Mouse (Mus musculus) midbrain, postnatal 0 days (tissue): ENCODE measurements around the gene Slc8a1. TPM values are rescaled to one million over a fixed set of nuclear protein-coding genes. Genes with fewer than 3 reads are reported as not detected.

ENCODE experiments used
- ATAC-seq: fragments of 200-750 bp; cut with Nextera tagmentation; 2 replicates; pipeline ENCODE4 v1.8.0; 2017; ENCODE audit warnings: moderate number of reproducible peaks, mild to moderate bottlenecking, moderate TSS enrichment, moderate library complexity; ENCODE audit not compliant: low FRiP score
- DNase-seq: peaks from one replicate; pipeline ENCODE4 v3.0.0-alpha.2; 2015; ENCODE audit warnings: low spot score
- H3K27ac ChIP-seq: fragments of 300-500 bp; sonication (generic); 2 replicates; pipeline ENCODE4 v1.5.1; 2014; ENCODE audit warnings: low read depth, mild to moderate bottlenecking, low read length, mixed read lengths
- H3K27me3 ChIP-seq: fragments of 300-500 bp; sonication (generic); 2 replicates; pipeline ENCODE4 v1.6.1; 2014; ENCODE audit warnings: low read length, control low read depth, mixed read lengths; ENCODE audit not compliant: insufficient read depth
- H3K36me3 ChIP-seq: fragments of 300-500 bp; sonication (generic); 2 replicates; pipeline ENCODE4 v1.6.1; 2014; ENCODE audit warnings: low read length, control low read depth, mixed read lengths; ENCODE audit not compliant: insufficient read depth
- H3K4me1 ChIP-seq: fragments of 300-500 bp; sonication (generic); 2 replicates; pipeline ENCODE4 v1.6.1; 2014; ENCODE audit warnings: mild to moderate bottlenecking, control low read depth, antibody characterized with exemption, low read length, mixed read lengths; ENCODE audit not compliant: insufficient read depth
- H3K4me2 ChIP-seq: fragments of 300-500 bp; sonication (generic); 2 replicates; pipeline ENCODE4 v1.6.1; 2014; ENCODE audit warnings: low read depth, mild to moderate bottlenecking, low read length, mixed read lengths; ENCODE audit not compliant: poor library complexity, severe bottlenecking
- H3K4me3 ChIP-seq: fragments of 300-500 bp; sonication (generic); 2 replicates; pipeline ENCODE4 v1.5.1; 2014; ENCODE audit warnings: low read depth, mild to moderate bottlenecking, low read length, moderate library complexity
- H3K9ac ChIP-seq: fragments of 300-500 bp; sonication (generic); replicated peaks from 2 replicates; pipeline ENCODE4 v1.6.1; 2014; ENCODE audit warnings: mild to moderate bottlenecking, low read length, moderate library complexity, mixed read lengths; ENCODE audit not compliant: poor library complexity, severe bottlenecking
- H3K9me3 ChIP-seq: fragments of 300-500 bp; sonication (generic); 2 replicates; pipeline ENCODE4 v1.6.1; 2016; ENCODE audit warnings: low read length, control low read depth
- CTCF ChIP-seq: IDR thresholded peaks from 2 replicates; pipeline ENCODE4 v1.5.1; 2016; ENCODE audit warnings: antibody characterized with exemption, mild to moderate bottlenecking
- WGBS: fragments of 180-500 bp; shearing (Covaris S2); extraction: QIAGEN DNeasy Blood & Tissue Kit; methylation state at CpG from one replicate; pipeline ENCODE4 v1.1.7; 2014; 5-methylcytosine and 5-hydroxymethylcytosine counted together
- polyA plus RNA-seq: library from polyadenylated mRNA; unstranded; fragments of >200 nt; fragmentation: Nextera tagmentation; extraction: Ambion mirVana; gene quantifications from 2 replicates; pipeline ENCODE4 v1.2.1, GENCODE M21; 2015
- total RNA-seq: library from RNA; depleted of rRNA; stranded (reverse); fragments of >200 nt; gene quantifications from 2 replicates; pipeline ENCODE4 v1.2.3, GENCODE M21; 2014

Slc8a1 gene
- total and polyA plus RNA-seq, 2 experiments from 2014 or later, result 17.9 to 123 TPM

DNA sequence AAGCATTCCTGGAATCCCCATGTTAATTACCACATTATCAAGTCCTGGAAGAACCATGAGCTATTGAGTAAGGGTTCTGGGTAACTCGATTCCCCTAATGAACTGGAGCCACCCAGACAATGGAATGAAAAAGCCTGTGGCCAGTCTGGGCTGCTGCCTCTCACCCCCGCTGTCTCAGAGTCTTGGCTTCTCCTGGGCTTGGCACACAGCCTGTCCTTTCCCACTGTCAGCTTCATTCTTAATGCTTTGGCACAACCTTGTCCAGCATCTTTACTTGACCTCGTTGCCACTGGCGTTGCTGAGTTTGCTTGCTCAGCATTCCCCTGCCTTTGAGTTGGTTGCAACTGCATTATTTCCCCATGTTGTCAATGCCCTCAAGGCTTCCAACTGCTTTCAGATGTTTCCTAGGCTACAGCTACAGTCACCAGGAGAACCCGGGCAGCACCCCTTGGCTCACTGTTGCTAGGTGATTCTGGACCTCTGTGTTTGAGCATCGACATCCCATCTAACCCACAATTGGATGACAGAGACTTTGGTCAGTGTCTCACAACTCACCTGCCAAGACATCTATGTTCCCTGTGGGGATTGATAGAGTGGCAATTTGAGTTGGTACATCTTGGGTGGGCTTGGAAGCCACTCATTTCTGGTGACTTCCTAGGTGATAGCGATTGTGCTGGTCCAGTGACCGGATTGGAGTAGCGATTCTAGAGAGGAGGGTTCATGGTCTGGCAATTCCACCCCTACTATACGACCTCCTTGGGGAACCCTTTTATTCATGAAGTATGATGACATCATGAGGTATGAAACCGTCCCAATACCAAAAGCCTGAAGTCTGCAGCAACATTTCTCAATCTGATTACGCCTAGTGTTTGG is 195.6 kb downstream of the Slc8a1 start:
- H3K27ac ChIP-seq, result no peak overlapping the region
- ATAC-seq, result peak; percentile 79
- H3K36me3 ChIP-seq, result no peaks in the 10 kb centered on the region
- no peak overlapping the region for H3K9ac ChIP-seq
- no peaks in the 10 kb centered on the region for H3K27me3 ChIP-seq
- no peaks in the 10 kb centered on the region for H3K9me3 ChIP-seq
- no peak overlapping the region for H3K4me2 ChIP-seq
- DNase-seq, result peak; percentile 88
- no peak overlapping the region for H3K4me3 ChIP-seq
- WGBS, result 70% methylated on average over 12 of the region's 12 CpGs
- H3K4me1 ChIP-seq, result 0 out of 2 replicates have a peak, but pooled peaks cover 3% of the 10 kb centered on the region
- no peak for TF ChIP-seq CTCF

DNA sequence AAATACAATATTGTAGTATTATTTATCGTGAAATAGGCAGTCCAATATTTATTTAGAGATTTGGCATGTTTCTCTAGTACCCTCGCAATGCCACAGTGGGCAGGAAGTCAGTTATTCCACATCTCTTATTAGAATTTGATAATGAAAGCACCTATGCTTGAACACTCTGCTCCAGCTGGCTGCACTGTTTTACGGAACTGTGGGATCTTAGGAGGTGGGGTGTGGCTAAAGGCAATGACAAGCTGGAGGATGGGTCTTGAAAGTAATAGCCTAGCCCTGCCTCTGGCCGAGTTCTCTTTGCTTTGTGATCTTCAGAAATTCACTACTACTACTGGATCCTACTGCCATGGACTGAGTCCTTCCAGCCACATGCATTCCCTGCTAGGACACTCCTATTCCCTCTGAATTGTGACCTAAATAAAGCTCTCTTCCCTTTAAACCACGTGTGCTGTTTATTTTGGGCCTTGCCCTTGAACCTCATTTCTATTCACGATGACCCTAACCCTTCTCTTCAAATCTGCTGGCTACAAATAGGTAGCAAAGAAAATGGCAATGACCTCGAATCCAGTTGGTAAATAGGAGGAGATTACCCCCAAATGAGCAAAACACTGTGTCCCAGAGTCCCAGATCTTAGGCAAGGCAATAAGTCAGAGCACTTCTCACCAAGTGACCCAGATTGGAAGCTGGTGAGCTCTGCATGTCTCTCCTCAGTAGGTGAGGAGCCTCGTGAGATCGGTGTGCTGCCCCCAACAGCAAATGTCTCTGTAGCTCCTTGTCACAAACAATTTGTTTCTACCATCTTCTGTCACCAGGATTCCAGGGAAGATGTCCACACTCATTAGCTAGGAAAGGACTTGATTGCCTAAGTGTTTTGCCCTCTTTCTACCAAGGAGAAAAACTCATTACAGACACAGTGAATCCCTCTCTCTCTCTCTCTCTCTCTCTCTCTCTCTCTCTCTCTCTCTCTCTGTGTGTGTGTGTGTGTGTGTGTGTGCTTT is 199.7 kb downstream of the Slc8a1 start:
- H3K27me3 ChIP-seq, result no peaks in the 10 kb centered on the region
- TF ChIP-seq CTCF, result no peak
- H3K36me3 ChIP-seq, result no peaks in the 10 kb centered on the region
- 62% methylated on average over 9 of the region's 9 CpGs for WGBS
- ATAC-seq (no peak), DNase-seq (peak; percentile 39)
- H3K4me3 ChIP-seq, result no peak overlapping the region
- H3K9ac ChIP-seq, result no peak overlapping the region
- no peak overlapping the region for H3K4me2 ChIP-seq
- 0 out of 2 replicates have a peak, but pooled peaks cover 3% of the 10 kb centered on the region for H3K4me1 ChIP-seq
- H3K9me3 ChIP-seq, result no peaks in the 10 kb centered on the region
- H3K27ac ChIP-seq, result no peak overlapping the region

DNA sequence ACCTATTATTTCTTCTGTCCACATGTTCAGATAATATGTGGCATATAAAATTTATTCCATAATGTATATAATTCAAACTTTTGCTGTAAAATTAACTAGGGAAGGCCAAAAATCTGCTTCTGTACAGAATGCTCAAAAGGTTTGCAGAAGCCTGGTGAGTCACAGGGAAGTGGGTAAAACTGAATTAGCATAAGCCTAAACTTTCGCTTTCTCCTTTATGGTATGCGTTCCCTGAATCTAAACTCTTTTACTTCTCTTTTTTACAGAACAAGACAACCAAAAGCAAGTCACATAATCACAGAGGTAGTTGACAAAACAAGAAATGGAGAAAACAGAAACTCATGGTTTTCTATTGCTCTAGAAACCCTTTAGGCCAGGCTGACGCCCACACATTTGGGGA is 202.1 kb downstream of the Slc8a1 start:
- Histone ChIP-seq H3K27ac (no peak overlapping the region), H3K4me3 (no peak overlapping the region), H3K4me2 (no peak overlapping the region), H3K9ac (no peak overlapping the region), H3K36me3 (no peaks in the 10 kb centered on the region), H3K9me3 (no peaks in the 10 kb centered on the region), H3K4me1 (0 out of 2 replicates have a peak, but pooled peaks cover 3% of the 10 kb centered on the region), H3K27me3 (no peaks in the 10 kb centered on the region)
- no peak for DNase-seq
- no peak for TF ChIP-seq CTCF
- 88% methylated on average over 3 of the region's 3 CpGs for WGBS
- no peak for ATAC-seq

DNA sequence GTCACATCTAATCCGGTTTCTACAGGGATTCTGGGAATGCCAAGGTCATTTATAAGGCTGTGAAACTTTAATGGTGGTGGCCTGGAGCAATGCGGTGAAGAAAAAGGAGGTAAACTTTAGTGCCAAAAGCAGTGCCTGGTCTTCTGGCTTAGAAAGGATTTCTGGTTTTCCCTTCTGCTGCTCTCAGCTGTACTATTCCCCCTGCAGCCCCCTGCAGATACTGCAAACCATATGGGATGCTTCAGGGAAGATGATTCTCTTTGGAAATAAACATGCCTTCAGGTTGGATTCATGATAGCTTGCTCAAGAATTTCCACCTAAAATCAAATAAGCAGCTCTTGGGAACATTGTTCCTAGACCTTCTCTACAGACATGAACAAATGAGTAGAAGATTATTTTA is 208.3 kb downstream of the Slc8a1 start:
- DNase-seq, result no peak
- Histone ChIP-seq H3K9me3 (no peaks in the 10 kb centered on the region), H3K27ac (no peak overlapping the region), H3K27me3 (peaks cover 5% of the 10 kb centered on the region; the same call in 1 of the 2 replicates), H3K4me1 (no peaks in the 10 kb centered on the region), H3K4me2 (no peak overlapping the region), H3K9ac (no peak overlapping the region), H3K4me3 (no peak overlapping the region), H3K36me3 (no peaks in the 10 kb centered on the region)
- TF ChIP-seq CTCF, result no peak
- 73% methylated on average over 2 of the region's 2 CpGs for WGBS
- no peak for ATAC-seq

DNA sequence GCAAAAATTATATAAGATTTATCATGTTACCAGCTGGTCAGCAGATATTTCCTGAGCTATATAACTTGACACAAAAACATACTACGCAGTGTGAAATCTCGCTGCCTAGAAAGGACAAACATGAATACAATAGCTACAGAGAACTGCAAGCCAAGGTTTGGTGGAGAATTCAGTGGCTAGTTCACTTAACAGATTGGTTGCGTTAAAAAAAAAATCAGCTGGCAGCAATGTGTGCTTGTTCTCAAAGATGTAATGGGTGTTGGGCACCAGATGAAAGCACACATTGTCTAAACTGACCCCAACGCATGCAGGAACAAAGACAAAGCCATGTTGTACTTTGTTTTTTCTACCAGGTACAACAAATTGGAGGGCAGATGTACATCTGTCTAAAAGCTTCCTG is 209.2 kb downstream of the Slc8a1 start:
- Histone ChIP-seq H3K27ac (no peak overlapping the region), H3K27me3 (peaks cover 5% of the 10 kb centered on the region; the same call in 1 of the 2 replicates), H3K4me3 (no peak overlapping the region), H3K4me1 (no peaks in the 10 kb centered on the region), H3K9ac (no peak overlapping the region), H3K4me2 (no peak overlapping the region), H3K36me3 (no peaks in the 10 kb centered on the region), H3K9me3 (no peaks in the 10 kb centered on the region)
- ATAC-seq, result no peak
- no peak for TF ChIP-seq CTCF
- WGBS, result 86% methylated on average over 4 of the region's 4 CpGs
- DNase-seq, result peak; percentile 15
